Mouse (Mus musculus): ENCODE measurements at regions not wholly inside any gene's neighbourhood (a gene's known extent, or its start where the extent isn't known, plus 50 kb on each side); places are given as distances from the start of the nearest gene placed in this dataset.

GRCm38 (mm10) chr6:51150486-51150885 lies 282.0 kb upstream of the Nfe2l3 start:
- Histone ChIP-seq H3K9ac (ENCODE audit: low read length) (no peak overlapping the region), H3K4me1 (ENCODE audit: control insufficient read depth, insufficient read depth, low read length) (no peaks in the 10 kb centered on the region), H3K9me3 (replicated peaks; ENCODE audit: control insufficient read depth, low read length) (no peaks in the 10 kb centered on the region), H3K27ac (ENCODE audit: low read length) (no peak overlapping the region; the same call in 1 of the 2 replicates), H3K4me2 (ENCODE audit: low read depth, low read length) (no peak overlapping the region), H3K4me3 (ENCODE audit: low read length) (no peak overlapping the region), H3K27me3 (ENCODE audit: control insufficient read depth, insufficient read depth, low read length) (no peaks in the 10 kb centered on the region), H3K36me3 (ENCODE audit: control insufficient read depth, insufficient read depth) (no peaks in the 10 kb centered on the region)
- no peak for ATAC-seq (replicated peaks; ENCODE audit: extremely low read depth, insufficient read depth, low FRiP score)
- WGBS, result 85% methylated on average over 7 of the region's 7 CpGs

GRCm38 (mm10) chr6:51150916-51151315 lies 281.6 kb upstream of the Nfe2l3 start:
- Histone ChIP-seq H3K9ac (ENCODE audit: low read length) (no peak overlapping the region), H3K36me3 (ENCODE audit: control insufficient read depth, insufficient read depth) (no peaks in the 10 kb centered on the region), H3K4me3 (ENCODE audit: low read length) (no peak overlapping the region), H3K27me3 (ENCODE audit: control insufficient read depth, insufficient read depth, low read length) (no peaks in the 10 kb centered on the region), H3K9me3 (replicated peaks; ENCODE audit: control insufficient read depth, low read length) (no peaks in the 10 kb centered on the region), H3K4me1 (ENCODE audit: control insufficient read depth, insufficient read depth, low read length) (no peaks in the 10 kb centered on the region), H3K27ac (ENCODE audit: low read length) (no peak overlapping the region), H3K4me2 (ENCODE audit: low read depth, low read length) (no peak overlapping the region)
- no peak for ATAC-seq (replicated peaks; ENCODE audit: extremely low read depth, insufficient read depth, low FRiP score)
- WGBS, result 92% methylated on average over 2 of the region's 2 CpGs

- no peaks in the 10 kb centered on the region for H3K27me3 ChIP-seq (ENCODE audit: control insufficient read depth, insufficient read depth, low read length)
- H3K4me1 ChIP-seq (ENCODE audit: control insufficient read depth, insufficient read depth, low read length), result peaks cover 7% of the 10 kb centered on the region
- H3K9me3 ChIP-seq (replicated peaks; ENCODE audit: control insufficient read depth, low read length), result no peaks in the 10 kb centered on the region
- no peak overlapping the region; the same call in 1 of the 2 replicates for H3K9ac ChIP-seq (ENCODE audit: low read length)
- WGBS, result 47% methylated on average over 8 of the region's 8 CpGs
- no peak for ATAC-seq (replicated peaks; ENCODE audit: extremely low read depth, insufficient read depth, low FRiP score)
- no peaks in the 10 kb centered on the region for H3K36me3 ChIP-seq (ENCODE audit: control insufficient read depth, insufficient read depth)
- H3K4me3 ChIP-seq (ENCODE audit: low read length), result no peak overlapping the region
- H3K27ac ChIP-seq (ENCODE audit: low read length), result no peak overlapping the region
- H3K4me2 ChIP-seq (ENCODE audit: low read depth, low read length), result no peak overlapping the region
Observed at GRCm38 (mm10) chr6:51156836-51157370, 275.6 kb upstream of the Nfe2l3 start.

- no peaks in the 10 kb centered on the region for H3K27me3 ChIP-seq (ENCODE audit: control insufficient read depth, insufficient read depth, low read length)
- H3K9me3 ChIP-seq (replicated peaks; ENCODE audit: control insufficient read depth, low read length), result no peaks in the 10 kb centered on the region
- WGBS, result 33% methylated on average over 6 of the region's 6 CpGs
- 0 out of 2 replicates have a peak, but pooled peaks have one; percentile 20 for ATAC-seq (replicated peaks; ENCODE audit: extremely low read depth, insufficient read depth, low FRiP score)
- no peak overlapping the region for H3K4me3 ChIP-seq (ENCODE audit: low read length)
- H3K27ac ChIP-seq (ENCODE audit: low read length), result no peak overlapping the region
- H3K4me2 ChIP-seq (ENCODE audit: low read depth, low read length), result no peak overlapping the region
- no peaks in the 10 kb centered on the region for H3K36me3 ChIP-seq (ENCODE audit: control insufficient read depth, insufficient read depth)
- peaks cover 17% of the 10 kb centered on the region for H3K4me1 ChIP-seq (ENCODE audit: control insufficient read depth, insufficient read depth, low read length)
- H3K9ac ChIP-seq (ENCODE audit: low read length), result no peak overlapping the region
Observed at GRCm38 (mm10) chr6:51161149-51161548, 271.3 kb upstream of the Nfe2l3 start.

- Histone ChIP-seq H3K36me3 (ENCODE audit: control insufficient read depth, insufficient read depth) (no peaks in the 10 kb centered on the region), H3K9me3 (replicated peaks; ENCODE audit: control insufficient read depth, low read length) (no peaks in the 10 kb centered on the region), H3K27me3 (ENCODE audit: control insufficient read depth, insufficient read depth, low read length) (no peaks in the 10 kb centered on the region), H3K4me1 (ENCODE audit: control insufficient read depth, insufficient read depth, low read length) (peaks cover 10% of the 10 kb centered on the region), H3K27ac (ENCODE audit: low read length) (peak overlapping the region; percentile 74), H3K4me3 (ENCODE audit: low read length) (no peak overlapping the region), H3K4me2 (ENCODE audit: low read depth, low read length) (no peak overlapping the region), H3K9ac (ENCODE audit: low read length) (no peak overlapping the region)
- 0 out of 2 replicates have a peak, but pooled peaks have one; percentile 25 for ATAC-seq (replicated peaks; ENCODE audit: extremely low read depth, insufficient read depth, low FRiP score)
- WGBS, result 54% methylated on average over 14 of the region's 14 CpGs
Observed at GRCm38 (mm10) chr6:51162208-51163082, 270.0 kb upstream of the Nfe2l3 start.

- no peaks in the 10 kb centered on the region for H3K27me3 ChIP-seq (ENCODE audit: control insufficient read depth, insufficient read depth, low read length)
- WGBS, result 27% methylated on average over 5 of the region's 5 CpGs
- H3K4me1 ChIP-seq (ENCODE audit: control insufficient read depth, insufficient read depth, low read length), result peaks cover 10% of the 10 kb centered on the region
- H3K4me3 ChIP-seq (ENCODE audit: low read length), result no peak overlapping the region
- H3K36me3 ChIP-seq (ENCODE audit: control insufficient read depth, insufficient read depth), result no peaks in the 10 kb centered on the region
- H3K4me2 ChIP-seq (ENCODE audit: low read depth, low read length), result no peak overlapping the region
- H3K9ac ChIP-seq (ENCODE audit: low read length), result no peak overlapping the region
- peak overlapping the region; percentile 74 for H3K27ac ChIP-seq (ENCODE audit: low read length)
- peak; percentile 74 for ATAC-seq (replicated peaks; ENCODE audit: extremely low read depth, insufficient read depth, low FRiP score)
- no peaks in the 10 kb centered on the region for H3K9me3 ChIP-seq (replicated peaks; ENCODE audit: control insufficient read depth, low read length)
Observed at GRCm38 (mm10) chr6:51163266-51163665, 269.2 kb upstream of the Nfe2l3 start.

GRCm38 (mm10) chr6:51163882-51164281 lies 268.6 kb upstream of the Nfe2l3 start:
- Histone ChIP-seq H3K36me3 (ENCODE audit: control insufficient read depth, insufficient read depth) (no peaks in the 10 kb centered on the region), H3K4me1 (ENCODE audit: control insufficient read depth, insufficient read depth, low read length) (peaks cover 13% of the 10 kb centered on the region), H3K9ac (ENCODE audit: low read length) (no peak overlapping the region), H3K4me2 (ENCODE audit: low read depth, low read length) (peak overlapping the region; percentile 4; the same call in 1 of the 2 replicates), H3K27me3 (ENCODE audit: control insufficient read depth, insufficient read depth, low read length) (no peaks in the 10 kb centered on the region), H3K27ac (ENCODE audit: low read length) (peak overlapping the region; percentile 63), H3K9me3 (replicated peaks; ENCODE audit: control insufficient read depth, low read length) (no peaks in the 10 kb centered on the region), H3K4me3 (ENCODE audit: low read length) (no peak overlapping the region)
- 32% methylated on average over 4 of the region's 4 CpGs for WGBS
- ATAC-seq (replicated peaks; ENCODE audit: extremely low read depth, insufficient read depth, low FRiP score), result no peak

GRCm38 (mm10) chr6:51167028-51167427 lies 265.4 kb upstream of the Nfe2l3 start:
- Histone ChIP-seq H3K9ac (ENCODE audit: low read length) (no peak overlapping the region), H3K9me3 (replicated peaks; ENCODE audit: control insufficient read depth, low read length) (no peaks in the 10 kb centered on the region), H3K4me2 (ENCODE audit: low read depth, low read length) (no peak overlapping the region), H3K27ac (ENCODE audit: low read length) (no peak overlapping the region), H3K4me3 (ENCODE audit: low read length) (no peak overlapping the region), H3K36me3 (ENCODE audit: control insufficient read depth, insufficient read depth) (no peaks in the 10 kb centered on the region), H3K4me1 (ENCODE audit: control insufficient read depth, insufficient read depth, low read length) (peaks cover 19% of the 10 kb centered on the region), H3K27me3 (ENCODE audit: control insufficient read depth, insufficient read depth, low read length) (no peaks in the 10 kb centered on the region)
- 77% methylated on average over 5 of the region's 5 CpGs for WGBS
- no peak for ATAC-seq (replicated peaks; ENCODE audit: extremely low read depth, insufficient read depth, low FRiP score)

GRCm38 (mm10) chr6:51168048-51168447 lies 264.4 kb upstream of the Nfe2l3 start:
- Histone ChIP-seq H3K4me2 (ENCODE audit: low read depth, low read length) (peak overlapping the region; percentile 69), H3K36me3 (ENCODE audit: control insufficient read depth, insufficient read depth) (no peaks in the 10 kb centered on the region), H3K27me3 (ENCODE audit: control insufficient read depth, insufficient read depth, low read length) (no peaks in the 10 kb centered on the region), H3K9me3 (replicated peaks; ENCODE audit: control insufficient read depth, low read length) (no peaks in the 10 kb centered on the region), H3K27ac (ENCODE audit: low read length) (peak overlapping the region; percentile 68; the same call in 1 of the 2 replicates), H3K9ac (ENCODE audit: low read length) (no peak overlapping the region; the same call in 1 of the 2 replicates), H3K4me3 (ENCODE audit: low read length) (peak overlapping the region; percentile 11; the same call in 1 of the 2 replicates), H3K4me1 (ENCODE audit: control insufficient read depth, insufficient read depth, low read length) (peaks cover 20% of the 10 kb centered on the region)
- 1% methylated on average over 11 of the region's 11 CpGs for WGBS
- ATAC-seq (replicated peaks; ENCODE audit: extremely low read depth, insufficient read depth, low FRiP score), result no peak

Data from heart, embryonic 16.5 days (tissue).